Mouse (Mus musculus): ENCODE measurements around the gene Foxd1. TPM values are rescaled to one million over a fixed set of nuclear protein-coding genes. Genes with fewer than 3 reads are reported as not detected.

Gene Foxd1
- polyA plus RNA-seq, 1 experiment from 2014 or later = 4.4 TPM

GRCm38 (mm10) chr13:98351527-98351926 is 2.5 kb upstream of the Foxd1 start:
- peaks cover 60% of the 10 kb centered on the region for H3K27me3 ChIP-seq (ENCODE audit: control insufficient read depth, insufficient read depth, low read length)
- no peak overlapping the region for H3K9ac ChIP-seq (ENCODE audit: low read length)
- ATAC-seq (ENCODE audit: low FRiP score) = no peak
- no peak overlapping the region for H3K27ac ChIP-seq (ENCODE audit: low read depth, low read length)
- H3K36me3 ChIP-seq (ENCODE audit: control insufficient read depth, insufficient read depth, low read length) = no peaks in the 10 kb centered on the region
- 7% methylated on average over 8 of the region's 8 CpGs for WGBS
- peak; percentile 89 for DNase-seq (ENCODE audit: low spot score, missing footprints)
- no peaks in the 10 kb centered on the region for H3K9me3 ChIP-seq (ENCODE audit: control insufficient read depth, low read length)
- H3K4me3 ChIP-seq (ENCODE audit: low read depth, low read length) = no peak overlapping the region
- no peak overlapping the region for H3K4me2 ChIP-seq
- H3K4me1 ChIP-seq (ENCODE audit: control insufficient read depth, insufficient read depth, low read length) = peaks cover 16% of the 10 kb centered on the region

- DNase-seq (ENCODE audit: low spot score, missing footprints) = peak; percentile 93
- H3K27ac ChIP-seq (ENCODE audit: low read depth, low read length) = no peak overlapping the region
- no peak overlapping the region for H3K9ac ChIP-seq (ENCODE audit: low read length)
- peaks cover 16% of the 10 kb centered on the region for H3K4me1 ChIP-seq (ENCODE audit: control insufficient read depth, insufficient read depth, low read length)
- ATAC-seq (ENCODE audit: low FRiP score) = no peak
- H3K27me3 ChIP-seq (ENCODE audit: control insufficient read depth, insufficient read depth, low read length) = peaks cover 66% of the 10 kb centered on the region
- no peaks in the 10 kb centered on the region for H3K9me3 ChIP-seq (ENCODE audit: control insufficient read depth, low read length)
- no peaks in the 10 kb centered on the region for H3K36me3 ChIP-seq (ENCODE audit: control insufficient read depth, insufficient read depth, low read length)
- H3K4me3 ChIP-seq (ENCODE audit: low read depth, low read length) = no peak overlapping the region
- H3K4me2 ChIP-seq = no peak overlapping the region
- WGBS = 11% methylated on average over 14 of the region's 14 CpGs
Observed at GRCm38 (mm10) chr13:98352381-98352975, 1.6 kb upstream of the Foxd1 start.

GRCm38 (mm10) chr13:98353709-98354089 is 343 bp upstream of the Foxd1 start:
- no peak overlapping the region for H3K9ac ChIP-seq (ENCODE audit: low read length)
- under 1% methylated on average over 13 of the region's 13 CpGs for WGBS
- ATAC-seq (ENCODE audit: low FRiP score) (peak; percentile 28; the same call in 1 of the 2 replicates), DNase-seq (ENCODE audit: low spot score, missing footprints) (no peak)
- peak overlapping the region; percentile 66 for H3K4me2 ChIP-seq
- H3K9me3 ChIP-seq (ENCODE audit: control insufficient read depth, low read length) = no peaks in the 10 kb centered on the region
- H3K36me3 ChIP-seq (ENCODE audit: control insufficient read depth, insufficient read depth, low read length) = no peaks in the 10 kb centered on the region
- peaks cover 18% of the 10 kb centered on the region for H3K4me1 ChIP-seq (ENCODE audit: control insufficient read depth, insufficient read depth, low read length)
- peaks cover 79% of the 10 kb centered on the region for H3K27me3 ChIP-seq (ENCODE audit: control insufficient read depth, insufficient read depth, low read length)
- no peak overlapping the region for H3K27ac ChIP-seq (ENCODE audit: low read depth, low read length)
- H3K4me3 ChIP-seq (ENCODE audit: low read depth, low read length) = peak overlapping the region; percentile 49

- Histone ChIP-seq H3K4me2 (peak overlapping the region; percentile 66), H3K27me3 (ENCODE audit: control insufficient read depth, insufficient read depth, low read length) (peaks cover 91% of the 10 kb centered on the region), H3K36me3 (ENCODE audit: control insufficient read depth, insufficient read depth, low read length) (no peaks in the 10 kb centered on the region), H3K4me1 (ENCODE audit: control insufficient read depth, insufficient read depth, low read length) (peaks cover 18% of the 10 kb centered on the region), H3K9me3 (ENCODE audit: control insufficient read depth, low read length) (no peaks in the 10 kb centered on the region), H3K9ac (ENCODE audit: low read length) (peak overlapping the region; percentile 59), H3K27ac (ENCODE audit: low read depth, low read length) (peak overlapping the region; percentile 35; the same call in 1 of the 2 replicates), H3K4me3 (ENCODE audit: low read depth, low read length) (peak overlapping the region; percentile 49)
- peak; percentile 97 for DNase-seq (ENCODE audit: low spot score, missing footprints)
- under 1% methylated on average over 82 of the region's 102 CpGs for WGBS
- peak; percentile 19; the same call in 1 of the 2 replicates for ATAC-seq (ENCODE audit: low FRiP score)
Observed at GRCm38 (mm10) chr13:98354871-98355558, 973 bp downstream of the Foxd1 start.

GRCm38 (mm10) chr13:98355559-98356111 is 1.6 kb downstream of the Foxd1 start:
- WGBS = under 1% methylated on average over 61 of the region's 81 CpGs
- no peaks in the 10 kb centered on the region for H3K36me3 ChIP-seq (ENCODE audit: control insufficient read depth, insufficient read depth, low read length)
- no peak overlapping the region for H3K27ac ChIP-seq (ENCODE audit: low read depth, low read length)
- H3K27me3 ChIP-seq (ENCODE audit: control insufficient read depth, insufficient read depth, low read length) = peaks cover 91% of the 10 kb centered on the region
- H3K9me3 ChIP-seq (ENCODE audit: control insufficient read depth, low read length) = no peaks in the 10 kb centered on the region
- peaks cover 18% of the 10 kb centered on the region for H3K4me1 ChIP-seq (ENCODE audit: control insufficient read depth, insufficient read depth, low read length)
- H3K9ac ChIP-seq (ENCODE audit: low read length) = peak overlapping the region; percentile 59
- peak overlapping the region; percentile 66 for H3K4me2 ChIP-seq
- DNase-seq (ENCODE audit: low spot score, missing footprints) (peak; percentile 95), ATAC-seq (ENCODE audit: low FRiP score) (peak; percentile 28; the same call in 1 of the 2 replicates)
- H3K4me3 ChIP-seq (ENCODE audit: low read depth, low read length) = peak overlapping the region; percentile 49

GRCm38 (mm10) chr13:98356176-98356972 is 2.3 kb downstream of the Foxd1 start:
- ATAC-seq (ENCODE audit: low FRiP score) (no peak), DNase-seq (ENCODE audit: low spot score, missing footprints) (peak; percentile 93)
- peaks cover 18% of the 10 kb centered on the region for H3K4me1 ChIP-seq (ENCODE audit: control insufficient read depth, insufficient read depth, low read length)
- H3K36me3 ChIP-seq (ENCODE audit: control insufficient read depth, insufficient read depth, low read length) = no peaks in the 10 kb centered on the region
- H3K27ac ChIP-seq (ENCODE audit: low read depth, low read length) = no peak overlapping the region
- H3K4me3 ChIP-seq (ENCODE audit: low read depth, low read length) = peak overlapping the region; percentile 49
- H3K9me3 ChIP-seq (ENCODE audit: control insufficient read depth, low read length) = no peaks in the 10 kb centered on the region
- peak overlapping the region; percentile 66; the same call in 1 of the 2 replicates for H3K4me2 ChIP-seq
- H3K9ac ChIP-seq (ENCODE audit: low read length) = peak overlapping the region; percentile 59; the same call in 1 of the 2 replicates
- H3K27me3 ChIP-seq (ENCODE audit: control insufficient read depth, insufficient read depth, low read length) = peaks cover 91% of the 10 kb centered on the region
- 4% methylated on average over 9 of the region's 9 CpGs for WGBS

- Histone ChIP-seq H3K4me3 (ENCODE audit: low read depth, low read length) (peak overlapping the region; percentile 8; the same call in 1 of the 2 replicates), H3K4me1 (ENCODE audit: control insufficient read depth, insufficient read depth, low read length) (peaks cover 18% of the 10 kb centered on the region), H3K27ac (ENCODE audit: low read depth, low read length) (no peak overlapping the region), H3K4me2 (no peak overlapping the region; the same call in 1 of the 2 replicates), H3K27me3 (ENCODE audit: control insufficient read depth, insufficient read depth, low read length) (peaks cover 88% of the 10 kb centered on the region), H3K9ac (ENCODE audit: low read length) (no peak overlapping the region), H3K9me3 (ENCODE audit: control insufficient read depth, low read length) (no peaks in the 10 kb centered on the region), H3K36me3 (ENCODE audit: control insufficient read depth, insufficient read depth, low read length) (no peaks in the 10 kb centered on the region)
- 6% methylated on average over 6 of the region's 6 CpGs for WGBS
- ATAC-seq (ENCODE audit: low FRiP score) (no peak), DNase-seq (ENCODE audit: low spot score, missing footprints) (no peak)
Observed at GRCm38 (mm10) chr13:98356973-98357425, 3.0 kb downstream of the Foxd1 start.

- 2% methylated on average over 18 of the region's 18 CpGs for WGBS
- Histone ChIP-seq H3K27ac (ENCODE audit: low read depth, low read length) (0 out of 2 replicates have a peak overlapping the region, but pooled peaks have one; percentile 14), H3K4me2 (peak overlapping the region; percentile 18; the same call in 1 of the 2 replicates), H3K9me3 (ENCODE audit: control insufficient read depth, low read length) (no peaks in the 10 kb centered on the region), H3K27me3 (ENCODE audit: control insufficient read depth, insufficient read depth, low read length) (peaks cover 88% of the 10 kb centered on the region), H3K36me3 (ENCODE audit: control insufficient read depth, insufficient read depth, low read length) (no peaks in the 10 kb centered on the region), H3K4me1 (ENCODE audit: control insufficient read depth, insufficient read depth, low read length) (peaks cover 18% of the 10 kb centered on the region), H3K4me3 (ENCODE audit: low read depth, low read length) (peak overlapping the region; percentile 15), H3K9ac (ENCODE audit: low read length) (0 out of 2 replicates have a peak overlapping the region, but pooled peaks have one; percentile 24)
- ATAC-seq (ENCODE audit: low FRiP score) (no peak), DNase-seq (ENCODE audit: low spot score, missing footprints) (peak; percentile 95)
Observed at GRCm38 (mm10) chr13:98357433-98358423, 3.7 kb downstream of the Foxd1 start.
